Mouse (Mus musculus) mesoderm, embryonic 11.5 days (tissue): Measurements from ENCODE around the gene Plcxd2.

Experiments
- DNase-seq: peaks from one replicate; pipeline ENCODE4 v3.0.0-alpha.2; 2012; ENCODE audit warnings: low read depth, low spot score

Gene Plcxd2

DNA sequence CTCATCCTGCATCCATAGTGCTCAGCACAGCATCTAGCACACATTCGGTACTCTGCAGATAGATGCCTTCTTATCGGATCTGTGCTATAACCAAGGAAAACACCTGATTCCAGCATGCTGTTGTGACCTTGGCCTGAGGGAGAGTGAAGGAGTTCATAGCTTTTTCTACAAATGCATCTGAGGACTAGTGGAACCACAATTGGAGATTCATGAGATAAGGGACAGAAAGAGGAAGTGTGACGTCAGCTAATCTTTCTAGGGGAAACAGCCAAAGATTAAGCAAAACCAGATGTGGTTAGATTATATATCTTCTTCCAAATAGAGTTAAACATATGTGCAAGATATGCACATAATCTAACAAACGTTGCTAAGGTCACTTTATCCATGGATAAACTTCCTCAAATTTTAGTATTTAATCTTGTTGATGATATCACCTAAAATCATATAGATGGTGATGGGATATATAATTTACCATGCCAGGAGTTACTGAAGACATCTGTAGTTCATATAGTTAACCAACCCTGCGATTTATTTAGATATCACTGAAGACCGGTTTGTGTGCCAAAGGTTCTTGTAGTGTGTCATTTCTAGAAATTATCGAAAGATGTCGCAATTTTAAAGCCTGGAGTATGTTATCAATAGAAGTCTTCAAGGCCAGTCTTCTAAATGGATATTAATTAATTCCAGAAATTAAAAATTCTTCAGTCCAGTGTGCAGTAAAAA, 67.7 kb downstream of the Plcxd2 start:
- no peak for DNase-seq

- no peak for DNase-seq
Observed at GRCm38 (mm10) chr16:45940701-45941100, 69.3 kb downstream of the Plcxd2 start.

- no peak for DNase-seq
Observed at GRCm38 (mm10) chr16:45939436-45939835, 70.6 kb downstream of the Plcxd2 start.

DNA sequence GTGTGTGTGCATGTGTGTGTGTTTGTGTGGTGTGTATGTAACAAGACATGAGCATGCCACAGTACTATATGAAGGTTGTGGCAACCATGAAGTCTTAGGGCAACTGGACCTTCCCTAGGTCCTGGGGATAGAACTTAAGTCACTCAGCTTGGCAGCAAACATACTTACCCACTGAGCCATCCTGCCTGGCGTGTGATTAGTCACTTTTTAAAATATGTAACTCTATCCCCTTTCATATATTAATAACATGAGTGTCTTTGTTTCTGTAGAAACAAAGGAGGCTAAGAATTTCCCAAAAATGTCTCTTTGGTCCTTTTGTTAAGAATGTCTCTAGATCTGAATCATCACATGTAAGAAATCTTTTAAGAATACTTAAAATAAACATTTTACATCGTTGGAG, 72.6 kb downstream of the Plcxd2 start:
- DNase-seq: no peak

DNA sequence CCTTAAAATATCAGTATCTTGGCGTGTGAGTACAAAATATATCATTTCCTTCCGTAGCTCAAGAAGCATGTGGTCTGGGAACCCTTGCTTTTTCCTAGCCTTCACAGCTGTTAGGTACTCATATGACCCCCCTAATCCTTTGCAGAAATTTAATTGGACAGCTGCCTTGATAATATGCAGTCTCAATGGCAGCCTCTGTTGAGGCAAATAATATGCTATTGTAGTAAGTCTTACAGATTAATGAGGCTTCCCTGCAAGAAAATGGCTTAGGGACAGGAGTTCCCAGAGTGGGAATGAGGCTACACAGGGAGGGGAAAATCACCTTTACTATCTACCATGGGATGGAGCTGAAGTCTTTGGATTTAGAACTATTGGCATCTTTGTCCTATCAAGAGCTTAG, 73.5 kb downstream of the Plcxd2 start:
- no peak for DNase-seq

- DNase-seq: no peak
Observed at GRCm38 (mm10) chr16:45935956-45936483, 74.0 kb downstream of the Plcxd2 start.

DNA sequence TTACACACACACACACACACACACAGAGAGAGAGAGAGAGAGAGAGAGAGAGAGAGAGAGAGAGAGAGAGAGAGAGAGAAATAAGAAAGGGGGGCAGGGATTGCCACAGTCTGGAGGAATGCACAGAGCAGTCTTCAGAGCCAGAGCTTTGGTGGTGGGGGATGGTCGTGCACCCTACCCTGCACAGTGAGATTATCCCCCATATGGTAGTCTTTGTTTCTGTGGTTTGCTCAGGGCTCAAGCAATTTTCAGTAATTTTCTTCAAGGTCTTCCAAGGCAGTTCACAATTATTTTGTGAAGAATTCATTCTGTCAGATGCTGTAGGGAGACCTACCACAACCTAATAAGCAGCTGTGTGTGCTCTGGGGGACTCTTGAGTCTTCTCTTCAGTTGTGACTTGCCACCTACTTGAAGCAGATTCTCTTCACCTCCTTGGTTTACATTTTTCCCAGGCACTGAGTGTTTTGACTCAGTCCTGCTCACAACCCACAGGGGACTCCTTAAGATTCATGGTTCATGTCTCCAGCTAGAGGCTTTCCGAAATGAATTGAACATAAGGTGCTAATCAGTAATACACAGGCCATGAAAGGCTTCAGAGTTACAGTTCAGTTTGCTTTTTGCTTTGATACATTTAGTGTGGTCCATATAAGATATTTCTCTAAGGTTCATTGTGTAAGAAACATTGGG, 75.2 kb downstream of the Plcxd2 start:
- peak; percentile 51 for DNase-seq

GRCm38 (mm10) chr16:45930308-45930707, 79.7 kb downstream of the Plcxd2 start:
- DNase-seq: no peak

DNA sequence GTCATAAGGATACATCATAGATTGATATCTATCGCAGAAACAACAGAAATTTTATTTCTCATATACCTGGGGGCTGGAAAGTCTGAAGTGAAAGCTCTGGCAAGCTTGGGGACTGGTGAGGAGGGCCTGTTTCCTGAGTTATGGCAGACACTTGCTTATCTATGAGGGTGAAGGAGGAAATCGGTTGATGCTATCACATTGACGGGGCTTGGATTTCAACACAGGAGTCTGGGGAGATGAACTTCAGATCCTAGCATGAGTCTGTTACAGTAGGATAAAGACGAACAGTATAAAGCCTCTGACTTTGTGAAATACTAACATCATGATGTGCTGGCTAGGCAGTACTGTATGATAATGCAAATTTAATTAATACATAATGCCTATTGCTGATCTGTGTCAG, 81.9 kb downstream of the Plcxd2 start:
- no peak for DNase-seq

DNA sequence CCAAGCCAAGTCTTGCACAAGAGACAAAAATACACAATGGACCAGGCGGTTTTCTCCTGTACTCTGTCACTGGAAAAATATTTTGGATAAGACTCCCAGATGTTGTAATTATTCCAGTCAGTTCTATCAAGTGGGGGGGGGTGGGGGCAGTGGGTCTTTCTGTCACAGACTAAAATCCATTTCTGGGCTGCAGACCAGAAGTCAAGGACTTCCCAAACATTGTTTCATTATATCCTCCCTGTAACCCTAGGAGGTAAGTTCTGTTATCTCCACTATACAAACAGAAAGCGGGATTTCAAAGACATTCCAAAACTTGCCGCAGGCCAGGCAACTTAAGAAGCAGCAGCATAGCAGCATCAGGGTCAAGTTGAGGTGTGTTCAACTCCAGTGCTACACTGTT, 82.4 kb downstream of the Plcxd2 start:
- DNase-seq: peak; percentile 37

DNA sequence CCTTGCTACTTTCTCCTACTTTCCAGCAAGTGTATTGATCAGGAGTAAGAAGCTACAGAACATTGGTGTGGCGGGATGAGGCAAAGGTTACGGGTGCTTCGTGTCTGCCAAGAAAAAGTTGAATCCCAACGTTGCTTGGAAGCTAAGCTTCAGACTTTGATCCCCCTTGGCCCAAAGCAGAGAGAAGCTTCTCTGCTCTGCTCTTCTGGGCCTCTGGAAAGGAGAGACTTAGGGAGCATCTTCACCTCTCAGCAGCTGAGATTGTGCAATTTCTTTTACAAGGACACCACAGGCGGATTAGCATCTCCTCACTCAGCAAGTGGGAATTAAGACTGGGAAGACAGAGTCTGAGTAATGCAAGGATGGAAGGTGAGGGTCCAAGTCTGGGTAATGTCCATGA, 83.1 kb downstream of the Plcxd2 start:
- DNase-seq: no peak

- DNase-seq: peak; percentile 78
Observed at GRCm38 (mm10) chr16:45923731-45924424, 86.1 kb downstream of the Plcxd2 start.

- DNase-seq: no peak
Observed at GRCm38 (mm10) chr16:45922546-45923229, 87.3 kb downstream of the Plcxd2 start.

- DNase-seq: no peak
Observed at GRCm38 (mm10) chr16:45919572-45919971, 90.4 kb downstream of the Plcxd2 start.
